Mouse (Mus musculus) thymus, postnatal 25 days (tissue): ENCODE data around the gene Ccdc171.
"Not testable (repeated sequence)": the region's sequence is repeated elsewhere in the genome, so short reads cannot be mapped to it uniquely, and the experiment has no call there.

ENCODE experiments used
- DNase-seq: peaks from one replicate; pipeline ENCODE4 v3.0.0; 2022

Ccdc171 gene

GRCm38 (mm10) chr4:83658415-83658814, 133.1 kb downstream of the Ccdc171 start:
- no peak for DNase-seq

DNA sequence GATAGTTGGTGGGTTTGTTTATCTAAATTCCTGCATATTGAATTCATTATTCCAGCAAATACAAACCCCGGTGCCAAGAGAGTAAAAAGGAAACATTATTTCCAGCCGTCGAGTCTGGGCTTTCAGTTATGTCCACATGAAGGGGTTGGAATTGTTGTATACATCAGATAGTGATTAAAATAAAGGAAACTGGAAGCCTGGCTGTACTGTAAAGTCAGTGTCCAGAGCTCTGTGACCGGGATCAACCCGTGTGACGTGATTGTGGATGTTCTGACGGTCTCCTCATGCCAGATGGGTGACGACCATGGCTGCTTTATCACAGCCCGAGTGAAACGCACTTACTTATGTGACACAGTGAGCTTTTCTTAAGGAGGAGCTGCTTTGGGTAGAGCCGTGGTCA, 134.1 kb downstream of the Ccdc171 start:
- DNase-seq, result no peak

GRCm38 (mm10) chr4:83661519-83662271, 136.3 kb downstream of the Ccdc171 start:
- DNase-seq, result no peak

DNA sequence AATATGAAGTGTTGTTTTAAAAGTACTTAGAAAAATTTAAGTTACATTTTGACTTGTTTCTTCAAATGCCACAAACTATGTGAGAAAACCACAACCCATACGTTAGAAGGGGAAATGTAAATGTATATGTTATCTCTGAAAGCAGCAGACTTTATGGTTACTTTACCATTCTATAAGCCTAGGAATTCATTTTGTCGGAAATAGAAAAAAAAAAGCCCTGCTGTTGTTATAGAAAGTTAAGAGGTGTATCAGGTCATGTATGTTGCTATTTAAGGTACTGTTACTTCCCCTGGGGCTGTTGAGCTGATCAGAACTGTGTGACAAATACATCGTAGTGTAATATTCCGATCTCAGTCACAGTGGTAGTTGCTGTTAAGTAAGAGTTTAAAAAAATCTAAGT, 137.0 kb downstream of the Ccdc171 start:
- DNase-seq, result no peak

GRCm38 (mm10) chr4:83669552-83669951, 144.2 kb downstream of the Ccdc171 start:
- DNase-seq, result no peak

DNA sequence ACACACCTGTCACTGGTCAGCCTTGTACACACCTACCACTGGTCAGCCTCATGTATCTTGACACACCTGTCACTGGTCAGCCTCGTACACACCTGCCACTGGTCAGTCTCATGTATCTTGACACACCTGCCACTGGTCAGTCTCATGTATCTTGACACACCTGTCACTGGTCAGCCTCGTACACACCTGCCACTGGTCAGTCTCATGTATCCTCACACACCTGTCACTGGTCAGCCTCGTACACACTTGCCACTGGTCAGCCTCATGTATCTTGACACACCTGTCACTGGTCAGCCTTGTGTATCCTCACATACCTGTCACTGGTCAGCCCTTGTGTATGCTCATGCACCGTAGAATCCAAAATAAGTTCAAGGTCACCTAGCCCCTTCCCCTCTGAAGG, 150.0 kb downstream of the Ccdc171 start:
- DNase-seq, result not testable (repeated sequence)

DNA sequence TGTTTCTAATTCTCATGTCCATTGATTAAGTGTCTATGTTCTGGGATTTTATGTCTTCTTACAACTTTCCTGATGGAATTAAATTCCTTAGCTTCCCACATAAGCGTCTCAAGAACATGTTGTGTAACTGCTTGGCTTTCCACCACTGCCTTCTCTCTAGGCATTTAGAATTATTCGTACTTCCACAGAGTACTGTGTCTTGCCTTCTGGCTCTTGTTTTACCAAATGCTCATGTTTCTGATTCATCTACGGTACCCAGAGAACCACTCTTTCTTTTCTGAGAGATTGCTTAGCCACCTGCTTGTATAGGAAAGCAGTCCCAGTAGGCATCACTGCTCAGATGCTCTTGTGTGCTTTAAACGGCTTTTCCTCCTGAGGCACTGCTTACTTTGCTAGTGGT, 151.1 kb downstream of the Ccdc171 start:
- DNase-seq, result no peak

- no peak for DNase-seq
Observed at GRCm38 (mm10) chr4:83681081-83681480, 155.7 kb downstream of the Ccdc171 start.

DNA sequence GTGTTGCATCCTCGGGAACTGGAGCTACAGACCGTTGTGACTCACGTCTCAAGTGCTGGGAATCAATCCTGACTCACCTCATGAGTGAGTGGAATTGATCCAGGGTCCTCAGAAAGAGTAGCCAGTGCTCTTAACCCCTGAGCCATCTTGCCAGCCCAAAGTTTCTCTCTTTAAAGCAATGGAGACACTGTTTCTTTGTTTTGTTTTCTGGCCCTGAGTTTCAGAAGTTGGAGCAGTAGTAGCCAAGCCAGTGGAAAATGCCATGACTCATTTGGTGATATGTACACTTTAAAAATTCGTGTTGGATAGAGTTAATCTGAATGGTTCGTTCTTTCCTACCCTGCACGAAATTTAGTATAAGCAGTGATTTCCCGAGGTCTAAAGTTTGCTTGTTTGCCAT, 157.5 kb downstream of the Ccdc171 start:
- no peak for DNase-seq

GRCm38 (mm10) chr4:83700190-83700589, 174.8 kb downstream of the Ccdc171 start:
- no peak for DNase-seq

DNA sequence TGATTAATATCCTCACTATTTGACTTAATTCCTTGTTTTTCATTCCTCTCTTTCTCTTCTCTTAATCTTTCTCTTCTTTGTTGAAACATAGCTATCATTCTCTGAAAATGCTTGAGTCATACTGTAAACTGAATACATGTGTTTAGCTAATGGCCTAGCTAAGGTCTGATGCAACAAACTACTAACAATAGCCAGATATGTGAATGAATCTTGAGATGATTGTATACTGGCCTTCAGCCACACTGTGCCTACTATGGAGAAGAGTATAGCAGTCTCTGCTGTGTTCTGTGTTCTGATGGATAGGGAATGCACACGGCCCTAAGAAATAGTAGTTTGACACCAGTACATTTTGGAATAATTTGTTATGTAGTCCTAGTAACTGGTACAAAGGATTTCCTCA, 191.7 kb downstream of the Ccdc171 start:
- DNase-seq, result no peak

DNA sequence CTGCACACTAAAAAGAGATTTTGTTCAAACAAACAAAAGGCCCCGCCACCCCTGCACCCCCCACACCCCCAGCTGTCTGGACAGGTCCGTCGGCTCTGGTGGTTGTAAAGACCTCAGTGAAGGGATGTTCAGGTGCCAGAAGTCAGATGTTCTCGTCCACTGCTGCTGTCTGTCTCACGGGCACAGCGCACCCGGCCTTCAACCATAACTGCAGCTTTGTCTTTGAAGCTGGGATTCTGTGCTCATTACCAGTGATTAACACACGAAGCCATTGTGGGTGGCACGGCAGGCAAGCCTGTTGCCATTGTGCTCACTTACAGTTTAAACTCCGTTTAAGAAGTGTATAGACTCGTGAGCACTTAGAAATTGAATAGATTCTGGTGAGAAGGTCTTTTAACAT, 194.5 kb downstream of the Ccdc171 start:
- no peak for DNase-seq

GRCm38 (mm10) chr4:83725136-83725535, 199.8 kb downstream of the Ccdc171 start:
- DNase-seq, result no peak

DNA sequence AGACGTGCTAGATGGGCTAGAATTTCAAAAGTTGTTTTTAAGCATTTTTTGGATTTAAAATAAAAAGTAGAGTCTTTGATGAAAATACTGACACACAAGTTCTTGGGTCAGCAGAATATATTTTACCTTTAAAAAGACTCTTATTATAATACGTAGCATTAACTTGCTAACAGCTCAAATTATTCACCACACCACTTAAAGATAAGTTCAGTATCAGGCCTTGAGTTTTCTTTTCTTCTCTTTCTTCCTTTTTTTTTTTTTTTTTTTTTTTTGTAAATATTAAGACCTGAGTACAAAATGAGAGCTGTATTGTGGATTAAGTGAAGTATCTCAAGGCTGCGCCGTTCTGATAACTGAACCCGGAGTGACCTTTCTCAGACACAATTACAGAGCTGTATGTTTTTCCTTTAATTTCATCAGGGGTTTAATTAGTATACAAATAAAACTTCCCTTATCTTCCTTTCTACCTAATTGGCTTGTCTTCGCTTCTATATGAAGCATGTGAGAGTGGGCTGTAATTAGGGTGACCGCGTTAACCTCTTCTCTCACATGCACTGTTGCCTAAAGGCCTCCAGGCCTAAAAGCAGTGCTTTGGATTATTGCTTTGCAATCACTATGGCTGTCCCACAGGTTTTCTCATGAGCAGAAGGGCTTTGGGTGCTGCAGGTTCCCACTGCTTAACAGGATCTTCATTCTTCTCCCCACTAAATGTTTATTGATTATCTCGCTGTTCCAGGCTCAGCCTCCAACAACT, 214.0 kb downstream of the Ccdc171 start:
- DNase-seq, result no peak

- DNase-seq, result no peak
Observed at GRCm38 (mm10) chr4:83739891-83740277, 214.5 kb downstream of the Ccdc171 start.

DNA sequence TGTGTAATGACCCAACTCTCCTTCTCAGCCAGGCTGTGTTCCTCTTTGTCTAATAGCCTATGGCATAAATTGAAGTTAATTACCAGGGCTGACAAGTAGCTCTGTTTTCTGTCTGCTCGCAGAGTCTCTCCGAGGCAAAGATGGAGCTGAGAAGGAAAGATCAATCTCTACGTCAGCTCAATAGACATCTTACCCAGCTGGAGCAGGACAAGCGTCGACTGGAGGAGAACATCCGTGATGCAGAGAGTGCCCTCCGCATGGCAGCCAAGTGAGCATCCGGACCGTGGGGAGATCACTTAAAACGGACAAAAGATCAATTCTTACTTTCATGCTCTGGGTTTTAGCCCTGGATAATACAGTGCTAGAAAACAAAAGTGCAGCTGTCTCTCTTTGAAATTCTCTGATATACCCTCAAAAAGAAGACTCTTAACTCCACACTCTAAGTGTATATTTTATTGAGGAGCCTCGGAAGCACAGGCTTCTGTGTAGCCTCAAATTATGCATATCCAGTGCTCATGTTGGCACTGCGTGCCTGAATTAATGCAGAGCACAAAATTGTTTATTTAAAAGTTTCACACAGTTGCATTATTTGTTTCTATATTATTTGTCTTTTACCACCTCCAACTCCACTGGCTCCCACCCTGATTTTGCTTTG, 217.6 kb downstream of the Ccdc171 start:
- DNase-seq, result no peak

DNA sequence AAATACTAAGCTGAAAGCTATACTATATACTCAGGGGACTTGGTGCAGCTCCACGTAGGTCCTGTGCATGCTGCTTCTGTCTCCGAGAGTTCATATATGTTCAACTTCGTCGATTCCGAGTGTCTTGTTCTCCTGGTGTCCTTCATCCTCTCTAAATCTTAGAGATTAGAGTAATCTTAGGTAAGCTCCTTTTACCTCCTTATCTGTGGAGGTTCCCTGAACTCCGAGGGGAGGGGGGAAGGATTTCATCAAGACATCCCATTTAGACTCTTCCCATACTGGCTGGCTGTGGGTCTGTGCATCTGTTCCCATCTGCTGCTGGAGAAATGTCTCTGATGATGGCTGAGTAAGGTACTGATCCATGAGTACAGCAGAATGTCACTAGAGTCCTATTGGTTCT, 249.8 kb downstream of the Ccdc171 start:
- no peak for DNase-seq

DNA sequence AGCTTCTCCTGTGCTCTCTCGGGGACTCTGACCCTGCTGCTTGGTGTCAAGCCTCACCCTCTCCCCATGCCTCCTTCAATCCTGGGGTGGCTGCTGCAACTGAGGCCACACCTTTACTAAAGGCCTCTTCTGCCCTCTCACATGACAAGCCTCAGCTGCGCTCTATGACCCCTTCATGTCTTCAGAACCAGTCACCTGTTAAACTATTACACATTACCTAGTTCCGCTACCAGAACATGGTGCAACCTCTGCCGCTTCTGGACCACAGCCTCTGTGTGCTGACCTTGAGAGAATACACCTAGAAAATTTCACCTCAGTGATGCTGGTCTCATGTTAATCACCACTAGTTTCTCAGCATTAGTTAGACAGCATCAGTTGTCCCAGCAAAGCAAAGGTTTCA, 254.7 kb downstream of the Ccdc171 start:
- DNase-seq, result no peak

DNA sequence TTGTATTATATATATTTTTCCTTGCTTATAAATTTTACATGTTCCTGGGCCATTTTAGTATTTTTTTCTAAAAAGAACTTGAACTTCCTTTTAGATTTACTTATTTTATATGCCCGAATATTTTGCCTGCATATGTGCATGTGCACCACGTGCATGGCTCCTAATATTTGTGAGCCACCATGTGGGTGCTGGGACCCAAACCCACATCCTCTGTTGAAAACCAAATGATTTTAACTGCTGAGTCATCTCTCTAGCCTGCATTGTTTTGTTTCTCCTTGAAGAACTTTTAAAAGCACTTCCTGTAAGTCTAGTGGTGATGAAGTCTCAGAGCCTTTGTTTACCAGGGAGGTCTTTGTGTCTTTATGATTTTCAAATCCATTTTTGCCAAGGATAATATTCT, 259.8 kb downstream of the Ccdc171 start:
- DNase-seq, result no peak

GRCm38 (mm10) chr4:83791811-83792210, 266.5 kb downstream of the Ccdc171 start:
- no peak for DNase-seq

- no peak for DNase-seq
Observed at GRCm38 (mm10) chr4:83794315-83794922, 269.1 kb downstream of the Ccdc171 start.

- no peak for DNase-seq
Observed at GRCm38 (mm10) chr4:83794930-83795459, 269.6 kb downstream of the Ccdc171 start.

DNA sequence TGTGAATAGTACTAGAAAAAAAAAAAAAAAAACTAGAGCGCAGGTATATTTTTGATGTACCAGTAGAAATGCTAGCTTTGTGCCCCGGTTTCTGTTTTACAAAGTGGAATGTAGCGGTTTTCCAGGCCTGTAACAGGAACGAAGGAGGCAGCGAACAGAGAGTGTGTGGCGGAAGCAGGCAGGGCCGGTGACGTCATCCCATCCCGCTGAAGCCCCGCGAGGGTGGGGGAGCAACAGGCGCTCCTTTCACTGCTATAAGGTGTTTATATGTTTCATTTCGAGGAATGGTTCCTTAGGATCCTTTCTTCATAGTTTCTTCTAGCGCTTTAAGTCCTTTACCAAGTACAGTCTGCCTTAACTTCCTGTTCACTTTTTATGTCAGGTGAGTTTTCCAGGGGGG, 272.6 kb downstream of the Ccdc171 start:
- no peak for DNase-seq
